Mouse (Mus musculus) cortical plate, adult 2 months (tissue): ENCODE results near the gene Egln2.

Source experiments
- CTCF ChIP-seq: fragments of 200-500 bp; IDR thresholded peaks from 2 replicates; pipeline ENCODE4 v1.5.1; 2011; ENCODE audit warnings: mild to moderate bottlenecking, control low read depth, low read length; ENCODE audit not compliant: insufficient read depth; ENCODE audit errors: extremely low read depth
- POLR2A ChIP-seq: fragments of 200-500 bp; IDR thresholded peaks from 2 replicates; pipeline ENCODE4 v1.6.1; 2011; ENCODE audit warnings: mild to moderate bottlenecking, low read length, control low read depth; ENCODE audit not compliant: insufficient read depth; ENCODE audit errors: extremely low read depth

DNA sequence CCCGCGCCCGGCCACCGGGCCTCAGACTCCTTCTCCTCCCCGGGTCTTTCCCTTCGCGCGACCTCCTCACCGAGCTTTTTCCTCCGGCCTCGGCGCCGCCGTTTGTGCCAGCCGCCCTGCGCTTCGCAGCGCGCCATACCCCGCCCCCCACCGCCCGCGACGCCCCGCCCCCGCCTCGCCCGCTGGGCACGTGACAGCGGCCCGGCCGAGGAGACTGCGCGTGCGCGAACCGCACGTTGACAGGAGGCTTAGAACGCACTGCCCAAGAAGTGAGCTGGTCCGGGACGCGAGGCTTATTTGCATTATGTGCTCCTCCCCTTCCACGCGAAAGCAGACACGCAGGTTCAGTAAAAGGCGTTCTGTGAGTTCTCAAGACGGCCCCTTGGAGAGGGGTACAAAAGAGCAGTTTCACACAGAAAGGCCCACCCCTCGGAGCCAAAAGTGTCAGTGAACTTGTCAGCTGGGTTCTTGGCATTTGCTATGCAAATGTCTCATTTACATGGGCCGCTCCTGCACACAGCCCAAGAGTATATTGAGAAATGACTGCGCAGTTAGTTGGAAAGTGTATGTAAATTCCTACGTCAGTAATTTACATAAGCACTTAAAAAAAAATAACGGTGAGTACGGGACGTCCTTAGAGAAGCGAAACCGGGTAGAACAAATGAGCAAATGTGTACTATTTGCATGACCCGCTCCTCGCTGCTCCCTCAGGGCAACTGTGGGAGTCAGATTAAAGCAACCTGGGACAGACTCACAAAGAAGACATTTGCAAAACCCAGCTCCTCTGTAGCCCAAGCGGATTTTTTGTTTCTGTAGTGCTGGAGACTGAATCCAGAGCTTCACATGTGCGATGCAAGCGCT lies at the start of gene Egln2:
- peak; percentile 84 for TF ChIP-seq POLR2A
- no peak for TF ChIP-seq CTCF
